Mouse (Mus musculus): ENCODE measurements around the gene St8sia1. TPM values are rescaled to one million over a fixed set of nuclear protein-coding genes. Genes with fewer than 3 reads are reported as not detected.
"Not testable (repeated sequence)": the region's sequence is repeated elsewhere in the genome, so short reads cannot be mapped to it uniquely, and the experiment has no call there.

Gene St8sia1
- not detected in 2 replicates for polyA plus RNA-seq (2012)

DNA sequence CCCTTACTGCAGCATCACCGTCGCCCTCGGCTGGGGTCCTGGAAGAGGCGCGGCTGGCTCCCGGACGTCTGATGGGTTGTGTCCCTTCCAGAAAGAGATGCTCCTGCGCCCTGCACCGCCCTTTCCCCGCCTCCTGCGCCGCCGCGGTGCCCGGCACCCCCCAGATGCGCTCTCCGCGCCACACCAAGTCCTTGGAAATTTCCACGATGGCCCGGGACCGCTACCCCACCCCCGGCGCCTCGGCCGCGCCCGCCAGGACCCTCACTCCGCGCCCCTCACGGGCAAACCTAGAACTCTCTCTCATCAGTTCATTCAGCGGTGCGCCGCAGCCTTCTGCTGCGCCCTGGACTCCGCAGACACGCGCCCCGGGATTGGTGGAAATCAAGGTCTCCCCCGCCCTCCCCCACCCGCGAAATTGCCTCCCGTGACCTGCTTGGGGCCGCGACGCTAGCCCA is at the start of gene St8sia1:
Gene St8sia1 (minus strand): TSS at position 377 of the 455 bp plus-strand sequence.
- Histone ChIP-seq H3K4me1 (ENCODE audit: control insufficient read depth) (no peaks in the 10 kb centered on the region), H3K36me3 (ENCODE audit: control insufficient read depth) (no peaks in the 10 kb centered on the region), H3K9me3 (ENCODE audit: control insufficient read depth, low read length) (no peaks in the 10 kb centered on the region), H3K4me3 (replicated peaks) (peak within 1 kb of the TSS; percentile 20), H3K27me3 (ENCODE audit: control insufficient read depth) (peaks cover 36% of the 10 kb centered on the region)
- no peak for TF ChIP-seq TAL1 (IDR thresholded peaks at IDR 0.05; ENCODE audit: low read length)
- TF ChIP-seq GATA1 (IDR thresholded peaks at IDR 0.05; ENCODE audit: low read length), result no peak

- no peaks in the 10 kb centered on the region for H3K27me3 ChIP-seq (ENCODE audit: control insufficient read depth)
- no peaks in the 10 kb centered on the region for H3K9me3 ChIP-seq (ENCODE audit: control insufficient read depth, low read length)
- H3K4me3 ChIP-seq (replicated peaks), result no peak overlapping the region
- no peaks in the 10 kb centered on the region for H3K4me1 ChIP-seq (ENCODE audit: control insufficient read depth)
- H3K36me3 ChIP-seq (ENCODE audit: control insufficient read depth), result peaks cover 51% of the 10 kb centered on the region
- TF ChIP-seq TAL1 (IDR thresholded peaks at IDR 0.05; ENCODE audit: low read length), result no peak
- TF ChIP-seq GATA1 (IDR thresholded peaks at IDR 0.05; ENCODE audit: low read length), result no peak
These were observed 48.4 kb upstream of the St8sia1 start for GRCm38 (mm10) chr6:143012513-143013215.

DNA sequence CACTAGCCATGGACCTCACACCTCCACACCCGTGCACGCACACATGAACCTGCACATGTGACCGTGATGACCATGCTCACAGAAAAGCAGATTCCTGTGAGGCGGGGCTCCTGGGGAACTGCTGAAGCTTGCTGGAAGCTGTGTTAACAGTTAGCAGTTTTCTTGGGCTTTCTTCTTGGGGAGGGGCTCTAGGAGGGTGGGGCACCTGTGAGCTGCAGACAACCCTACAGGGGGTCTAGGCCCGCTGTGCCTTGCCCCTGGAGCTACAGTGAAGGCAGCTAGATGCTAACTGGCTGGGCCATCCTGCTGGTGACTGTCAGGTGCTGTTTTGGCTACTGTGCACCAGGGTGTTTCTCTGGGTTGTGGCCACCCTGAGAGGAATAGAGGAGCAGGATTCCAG is 44.6 kb upstream of the St8sia1 start:
- Histone ChIP-seq H3K36me3 (ENCODE audit: control insufficient read depth) (peaks cover 37% of the 10 kb centered on the region), H3K27me3 (ENCODE audit: control insufficient read depth) (no peaks in the 10 kb centered on the region), H3K9me3 (ENCODE audit: control insufficient read depth, low read length) (no peaks in the 10 kb centered on the region), H3K4me1 (ENCODE audit: control insufficient read depth) (no peaks in the 10 kb centered on the region), H3K4me3 (replicated peaks) (no peak overlapping the region)
- no peak for TF ChIP-seq GATA1 (IDR thresholded peaks at IDR 0.05; ENCODE audit: low read length)
- no peak for TF ChIP-seq TAL1 (IDR thresholded peaks at IDR 0.05; ENCODE audit: low read length)

DNA sequence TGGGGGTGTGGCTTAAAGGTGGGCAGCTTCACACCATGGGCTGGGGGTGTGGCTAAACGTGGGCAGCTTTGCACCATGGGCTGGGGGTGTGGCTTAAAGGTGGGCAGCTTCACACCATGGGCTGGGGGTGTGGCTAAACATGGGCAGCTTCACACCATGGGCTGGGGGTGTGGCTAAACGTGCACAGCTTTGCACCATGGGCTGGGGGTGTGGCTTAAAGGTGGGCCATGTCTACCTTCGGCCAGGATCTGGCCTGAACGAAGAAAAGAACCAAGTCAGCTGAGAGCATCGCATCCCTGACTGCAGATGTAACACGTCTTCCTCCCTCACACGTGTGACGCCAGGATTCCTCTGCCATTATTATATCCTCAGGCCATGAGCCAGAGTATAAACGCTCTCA is 41.0 kb upstream of the St8sia1 start:
- not testable (repeated sequence) for H3K4me1 ChIP-seq (ENCODE audit: control insufficient read depth); H3K9me3 ChIP-seq (ENCODE audit: control insufficient read depth, low read length); H3K36me3 ChIP-seq (ENCODE audit: control insufficient read depth); H3K4me3 ChIP-seq (replicated peaks); H3K27me3 ChIP-seq (ENCODE audit: control insufficient read depth)

DNA sequence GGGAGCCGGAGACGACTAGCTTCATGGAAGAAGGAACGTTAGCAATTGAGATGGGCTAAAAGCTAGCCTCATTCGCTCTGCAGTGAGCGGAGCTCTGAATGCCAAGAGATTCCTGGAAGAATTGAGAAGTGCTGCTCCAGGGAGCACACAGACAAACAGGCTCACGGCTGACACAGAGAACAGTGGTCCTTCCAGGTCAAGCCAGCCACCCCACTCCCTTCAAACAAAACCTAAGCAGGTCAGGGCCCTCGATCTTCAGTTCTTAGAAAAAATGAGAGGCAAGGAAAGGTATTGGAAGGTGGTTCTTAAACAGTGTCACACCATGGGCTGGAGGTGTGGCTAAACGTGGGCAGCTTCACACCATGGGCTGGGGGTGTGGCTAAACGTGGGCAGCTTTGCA is 40.5 kb upstream of the St8sia1 start:
- H3K4me3 ChIP-seq (replicated peaks), result no peak overlapping the region
- H3K4me1 ChIP-seq (ENCODE audit: control insufficient read depth), result no peaks in the 10 kb centered on the region
- no peaks in the 10 kb centered on the region for H3K36me3 ChIP-seq (ENCODE audit: control insufficient read depth)
- no peak for TF ChIP-seq GATA1 (IDR thresholded peaks at IDR 0.05; ENCODE audit: low read length)
- no peak for TF ChIP-seq TAL1 (IDR thresholded peaks at IDR 0.05; ENCODE audit: low read length)
- H3K27me3 ChIP-seq (ENCODE audit: control insufficient read depth), result no peaks in the 10 kb centered on the region
- H3K9me3 ChIP-seq (ENCODE audit: control insufficient read depth, low read length), result no peaks in the 10 kb centered on the region

GRCm38 (mm10) chr6:142998221-142998999 is 34.2 kb upstream of the St8sia1 start:
- no peak overlapping the region for H3K4me3 ChIP-seq (replicated peaks)
- H3K27me3 ChIP-seq (ENCODE audit: control insufficient read depth), result no peaks in the 10 kb centered on the region
- H3K36me3 ChIP-seq (ENCODE audit: control insufficient read depth), result no peaks in the 10 kb centered on the region
- H3K4me1 ChIP-seq (ENCODE audit: control insufficient read depth), result no peaks in the 10 kb centered on the region
- no peaks in the 10 kb centered on the region for H3K9me3 ChIP-seq (ENCODE audit: control insufficient read depth, low read length)
- TF ChIP-seq TAL1 (IDR thresholded peaks at IDR 0.05; ENCODE audit: low read length), result no peak
- no peak for TF ChIP-seq GATA1 (IDR thresholded peaks at IDR 0.05; ENCODE audit: low read length)

GRCm38 (mm10) chr6:142996887-142997286 is 32.6 kb upstream of the St8sia1 start:
- peaks cover 4% of the 10 kb centered on the region for H3K27me3 ChIP-seq (ENCODE audit: control insufficient read depth)
- no peaks in the 10 kb centered on the region for H3K4me1 ChIP-seq (ENCODE audit: control insufficient read depth)
- H3K36me3 ChIP-seq (ENCODE audit: control insufficient read depth), result no peaks in the 10 kb centered on the region
- TF ChIP-seq GATA1 (IDR thresholded peaks at IDR 0.05; ENCODE audit: low read length) (no peak), TAL1 (IDR thresholded peaks at IDR 0.05; ENCODE audit: low read length) (no peak)
- no peak overlapping the region for H3K4me3 ChIP-seq (replicated peaks)
- H3K9me3 ChIP-seq (ENCODE audit: control insufficient read depth, low read length), result no peaks in the 10 kb centered on the region

DNA sequence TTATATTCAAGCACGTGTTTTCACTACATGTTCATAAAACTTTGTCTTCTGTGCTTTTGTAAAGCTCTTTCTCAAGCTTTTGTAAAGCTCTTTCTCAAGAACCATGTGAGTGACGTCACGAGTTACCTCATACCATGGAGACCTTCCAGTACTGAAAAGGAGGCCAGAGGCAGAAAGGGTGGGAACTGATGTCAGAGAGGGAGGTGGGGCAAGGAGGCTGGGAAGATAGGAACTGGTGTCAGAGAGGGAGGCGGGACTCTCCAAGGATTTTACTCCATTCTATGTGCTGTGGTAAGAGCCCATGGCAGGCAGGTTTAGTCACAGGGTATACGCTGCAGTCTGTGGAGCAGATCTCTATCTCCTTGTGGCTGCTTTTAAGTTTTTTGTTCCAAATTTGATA is 31.3 kb upstream of the St8sia1 start:
- Histone ChIP-seq H3K9me3 (ENCODE audit: control insufficient read depth, low read length) (no peaks in the 10 kb centered on the region), H3K4me1 (ENCODE audit: control insufficient read depth) (no peaks in the 10 kb centered on the region), H3K4me3 (replicated peaks) (no peak overlapping the region), H3K27me3 (ENCODE audit: control insufficient read depth) (peaks cover 4% of the 10 kb centered on the region), H3K36me3 (ENCODE audit: control insufficient read depth) (no peaks in the 10 kb centered on the region)
- TF ChIP-seq GATA1 (IDR thresholded peaks at IDR 0.05; ENCODE audit: low read length) (no peak), TAL1 (IDR thresholded peaks at IDR 0.05; ENCODE audit: low read length) (no peak)

GRCm38 (mm10) chr6:142994821-142995220 is 30.6 kb upstream of the St8sia1 start:
- Histone ChIP-seq H3K4me1 (ENCODE audit: control insufficient read depth) (no peaks in the 10 kb centered on the region), H3K36me3 (ENCODE audit: control insufficient read depth) (no peaks in the 10 kb centered on the region), H3K9me3 (ENCODE audit: control insufficient read depth, low read length) (no peaks in the 10 kb centered on the region), H3K4me3 (replicated peaks) (no peak overlapping the region), H3K27me3 (ENCODE audit: control insufficient read depth) (peaks cover 4% of the 10 kb centered on the region)
- TF ChIP-seq GATA1 (IDR thresholded peaks at IDR 0.05; ENCODE audit: low read length) (no peak), TAL1 (IDR thresholded peaks at IDR 0.05; ENCODE audit: low read length) (no peak)
